Mouse (Mus musculus) ES-E14 (cell line): Measurements from ENCODE around the gene Retreg3. TPM values are rescaled to one million over a fixed set of nuclear protein-coding genes. Genes with fewer than 3 reads are reported as not detected.

Experiments used
- DNase-seq: peaks from one replicate; pipeline ENCODE4 v3.0.0-alpha.2; 2013; ENCODE audit warnings: low read depth, low spot score
- H3K27ac ChIP-seq: 2 replicates; pipeline ENCODE4 v1.5.1; 2012; ENCODE audit warnings: low read depth, mild to moderate bottlenecking, low read length, moderate library complexity, mixed read lengths; ENCODE audit not compliant: poor library complexity, insufficient read depth, severe bottlenecking
- H3K36me3 ChIP-seq: 2 replicates; pipeline ENCODE4 v1.6.1; 2012; ENCODE audit warnings: mild to moderate bottlenecking, low read length, moderate library complexity, mixed read lengths; ENCODE audit not compliant: control insufficient read depth, poor library complexity, insufficient read depth, severe bottlenecking
- H3K4me1 ChIP-seq, 2 experiments: fragments of 150-350 bp in 1 of 2; sonication (generic) in 1 of 2; 2 replicates each; pipeline ENCODE4 v1.6.1; 2012; ENCODE audit warnings: low read length in 2 of 2, mild to moderate bottlenecking in 1 of 2, mixed read lengths in 1 of 2; ENCODE audit not compliant: control insufficient read depth in 2 of 2, insufficient read depth in 2 of 2, poor library complexity in 1 of 2
- H3K4me3 ChIP-seq, 2 experiments: fragments of 150-350 bp in 1 of 2; sonication (generic) in 1 of 2; 2 replicates each; pipeline ENCODE4 v1.5.1; 2012; ENCODE audit warnings: low read length in 2 of 2, low read depth in 1 of 2, mild to moderate bottlenecking in 1 of 2, mixed read lengths in 1 of 2; ENCODE audit not compliant: insufficient read depth in 1 of 2, poor library complexity in 1 of 2, severe bottlenecking in 1 of 2
- H3K9ac ChIP-seq: 2 replicates; pipeline ENCODE4 v1.6.1; 2012; ENCODE audit warnings: low read depth, mild to moderate bottlenecking, low read length, mixed read lengths; ENCODE audit not compliant: poor library complexity, insufficient read depth, severe bottlenecking
- H3K9me3 ChIP-seq: fragments of 150-350 bp; sonication (generic); 2 replicates; pipeline ENCODE4 v1.6.1; 2012; ENCODE audit warnings: low read depth, mild to moderate bottlenecking, low read length; ENCODE audit not compliant: control insufficient read depth, insufficient read depth
- CHD2 ChIP-seq: IDR thresholded peaks from 2 replicates; pipeline ENCODE4 v1.6.1; 2014; ENCODE audit warnings: mild to moderate bottlenecking, low read depth, low read length, inconsistent platforms
- HCFC1 ChIP-seq: IDR thresholded peaks from 2 replicates; pipeline ENCODE4 v1.6.1; 2012; ENCODE audit warnings: low read length, inconsistent platforms, borderline replicate concordance; ENCODE audit not compliant: insufficient read depth
- MAFK ChIP-seq: IDR thresholded peaks from 2 replicates; pipeline ENCODE4 v1.6.1; 2014; ENCODE audit warnings: mild to moderate bottlenecking, low read depth, low read length, inconsistent platforms; ENCODE audit not compliant: insufficient read depth
- ZC3H11A ChIP-seq: IDR thresholded peaks from 2 replicates; pipeline ENCODE4 v1.6.1; 2012; ENCODE audit warnings: low read depth, mild to moderate bottlenecking, inconsistent platforms, low read length, borderline replicate concordance
- ZNF384 ChIP-seq: IDR thresholded peaks from 2 replicates; pipeline ENCODE4 v1.6.1; 2012; ENCODE audit warnings: low read depth, low read length, inconsistent platforms
- in situ Hi-C, 2 experiments: fragments of 600-800 bp; cut with MboI; formaldehyde crosslinking; loops; one replicate each; pipeline ENCODE4 v1.15.1; 2025; ENCODE audit warnings: low sequenced_read_pairs in 2 of 2, inconsistent platforms in 1 of 2; ENCODE audit not compliant: unreplicated experiment in 2 of 2
- total RNA-seq: library from RNA; depleted of rRNA; stranded (reverse); fragments of 300-350 nt; gene quantifications from 2 replicates; pipeline ENCODE4 v1.2.3, GENCODE M21; 2012

Retreg3 gene
- total RNA-seq, 1 experiment = 60.4 TPM

DNA sequence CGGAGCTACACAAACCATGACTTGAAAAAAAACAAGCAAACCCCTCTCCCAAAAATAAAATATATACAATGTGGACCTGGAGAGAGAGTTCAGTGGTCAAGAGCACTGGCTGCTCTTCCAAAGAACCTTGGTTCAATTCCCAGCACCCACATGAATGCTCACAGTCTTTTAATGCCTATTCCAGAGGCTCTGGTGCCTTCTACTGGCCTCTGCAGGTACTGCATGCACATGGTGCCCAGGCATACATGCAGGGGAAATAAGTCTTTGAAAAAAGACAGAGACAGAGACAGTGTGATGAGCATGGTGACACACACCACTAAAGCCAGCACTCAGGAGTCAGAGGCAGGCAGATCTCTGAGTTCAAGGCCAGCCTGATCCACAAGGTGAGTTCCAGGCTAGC is 65.7 kb downstream of the Retreg3 start:
- Histone ChIP-seq H3K4me1 (peaks cover 5 to 11% of the 10 kb centered on the region in 2 experiments; a peak in 3 of 4 replicates), H3K9ac (no peak overlapping the region), H3K9me3 (no peaks in the 10 kb centered on the region), H3K27ac (no peak overlapping the region), H3K4me3 (no peak overlapping the region), H3K36me3 (no peaks in the 10 kb centered on the region; the same call in 1 of the 2 replicates)
- no peak for TF ChIP-seq MAFK
- TF ChIP-seq ZNF384 = no peak
- TF ChIP-seq ZC3H11A = no peak
- no peak for TF ChIP-seq CHD2
- no peak for TF ChIP-seq HCFC1
- no peak for DNase-seq
- in situ Hi-C loops = no loop called here

DNA sequence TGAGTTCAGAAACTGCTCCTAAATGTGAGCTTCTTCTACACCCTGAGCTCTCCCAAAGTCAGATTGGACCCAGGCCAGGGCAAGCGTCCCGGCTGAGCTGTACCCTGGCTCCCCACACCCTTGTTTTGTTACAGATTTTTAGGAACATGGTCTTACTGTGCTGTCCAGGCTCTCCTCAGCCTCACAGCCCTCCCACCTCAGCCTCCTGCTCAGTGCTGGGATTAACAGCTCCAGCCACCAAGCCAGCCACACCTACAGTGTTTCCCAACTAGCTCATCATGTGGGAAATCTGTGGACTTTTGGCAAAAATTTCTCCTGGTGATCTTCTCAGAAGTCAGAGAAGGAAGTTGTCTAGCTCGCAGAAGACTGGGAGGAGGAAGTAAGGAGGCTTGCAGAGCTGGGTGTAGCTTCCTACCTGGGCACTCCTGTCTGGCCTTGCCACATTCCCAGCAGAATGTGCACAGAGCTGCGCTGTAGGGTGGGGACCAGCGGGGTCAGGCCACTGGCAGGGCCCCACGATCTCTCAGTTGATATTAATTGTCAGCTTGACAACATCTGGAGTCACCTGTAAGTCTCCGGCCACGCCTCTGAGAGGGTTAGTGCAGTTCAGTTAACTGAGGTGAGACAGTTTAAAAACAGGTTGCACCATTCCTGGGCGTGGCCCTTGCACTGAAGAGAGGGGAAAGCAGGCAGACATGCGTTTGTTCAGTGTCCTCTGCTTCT is 66.8 kb downstream of the Retreg3 start:
- H3K4me3 ChIP-seq = no peak overlapping the region
- no peak overlapping the region for H3K9ac ChIP-seq
- no peak overlapping the region for H3K27ac ChIP-seq
- TF ChIP-seq HCFC1 (no peak), MAFK (no peak), ZC3H11A (no peak), ZNF384 (no peak), CHD2 (no peak)
- DNase-seq = no peak
- H3K36me3 ChIP-seq = peaks cover 3% of the 10 kb centered on the region; the same call in 1 of the 2 replicates
- in situ Hi-C loops = no loop called here
- no peaks in the 10 kb centered on the region for H3K9me3 ChIP-seq
- H3K4me1 ChIP-seq = peaks cover 4 to 5% of the 10 kb centered on the region in 2 experiments; a peak in 3 of 4 replicates

DNA sequence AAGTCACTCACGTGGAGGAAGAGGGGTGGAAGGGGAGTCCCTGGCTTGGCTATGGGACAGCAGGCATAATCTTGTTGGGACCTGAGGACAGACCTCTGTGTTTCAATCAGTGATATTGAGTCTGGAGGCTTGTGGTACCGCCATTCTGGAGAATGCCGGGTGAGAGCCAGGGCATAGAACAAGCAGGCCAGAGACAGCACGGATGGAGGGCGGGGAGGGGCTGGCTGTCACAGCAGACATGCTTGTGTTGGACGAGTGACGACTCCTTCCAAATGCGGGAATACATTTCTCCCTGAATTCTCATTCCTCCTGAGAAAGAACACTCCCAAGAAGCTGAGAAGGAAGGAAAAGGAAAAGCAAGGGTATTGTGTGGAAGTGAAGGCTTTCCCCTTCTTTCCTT is 68.1 kb downstream of the Retreg3 start:
- no peaks in the 10 kb centered on the region for H3K9me3 ChIP-seq
- H3K9ac ChIP-seq = no peak overlapping the region
- H3K4me3 ChIP-seq = no peak overlapping the region
- H3K36me3 ChIP-seq = peaks cover 3% of the 10 kb centered on the region; the same call in 1 of the 2 replicates
- TF ChIP-seq ZC3H11A = no peak
- TF ChIP-seq HCFC1 = no peak
- TF ChIP-seq MAFK = no peak
- TF ChIP-seq CHD2 = no peak
- TF ChIP-seq ZNF384 = no peak
- in situ Hi-C loops = no loop called here
- no peak overlapping the region for H3K27ac ChIP-seq
- DNase-seq = no peak
- peaks cover 2 to 4% of the 10 kb centered on the region in 2 experiments; a peak in 3 of 4 replicates for H3K4me1 ChIP-seq

GRCm38 (mm10) chr11:101051051-101051493 is 68.6 kb downstream of the Retreg3 start:
- no peaks in the 10 kb centered on the region for H3K9me3 ChIP-seq
- peaks cover 3% of the 10 kb centered on the region; the same call in 1 of the 2 replicates for H3K36me3 ChIP-seq
- H3K4me3 ChIP-seq = no peak overlapping the region
- peaks cover 4% of the 10 kb centered on the region in 2 experiments; a peak in 3 of 4 replicates for H3K4me1 ChIP-seq
- in situ Hi-C loops = no loop called here
- no peak overlapping the region for H3K9ac ChIP-seq
- DNase-seq = no peak
- TF ChIP-seq HCFC1 (no peak), ZC3H11A (no peak), ZNF384 (no peak), MAFK (no peak), CHD2 (no peak)
- no peak overlapping the region for H3K27ac ChIP-seq
